In the genomic region with DNA sequence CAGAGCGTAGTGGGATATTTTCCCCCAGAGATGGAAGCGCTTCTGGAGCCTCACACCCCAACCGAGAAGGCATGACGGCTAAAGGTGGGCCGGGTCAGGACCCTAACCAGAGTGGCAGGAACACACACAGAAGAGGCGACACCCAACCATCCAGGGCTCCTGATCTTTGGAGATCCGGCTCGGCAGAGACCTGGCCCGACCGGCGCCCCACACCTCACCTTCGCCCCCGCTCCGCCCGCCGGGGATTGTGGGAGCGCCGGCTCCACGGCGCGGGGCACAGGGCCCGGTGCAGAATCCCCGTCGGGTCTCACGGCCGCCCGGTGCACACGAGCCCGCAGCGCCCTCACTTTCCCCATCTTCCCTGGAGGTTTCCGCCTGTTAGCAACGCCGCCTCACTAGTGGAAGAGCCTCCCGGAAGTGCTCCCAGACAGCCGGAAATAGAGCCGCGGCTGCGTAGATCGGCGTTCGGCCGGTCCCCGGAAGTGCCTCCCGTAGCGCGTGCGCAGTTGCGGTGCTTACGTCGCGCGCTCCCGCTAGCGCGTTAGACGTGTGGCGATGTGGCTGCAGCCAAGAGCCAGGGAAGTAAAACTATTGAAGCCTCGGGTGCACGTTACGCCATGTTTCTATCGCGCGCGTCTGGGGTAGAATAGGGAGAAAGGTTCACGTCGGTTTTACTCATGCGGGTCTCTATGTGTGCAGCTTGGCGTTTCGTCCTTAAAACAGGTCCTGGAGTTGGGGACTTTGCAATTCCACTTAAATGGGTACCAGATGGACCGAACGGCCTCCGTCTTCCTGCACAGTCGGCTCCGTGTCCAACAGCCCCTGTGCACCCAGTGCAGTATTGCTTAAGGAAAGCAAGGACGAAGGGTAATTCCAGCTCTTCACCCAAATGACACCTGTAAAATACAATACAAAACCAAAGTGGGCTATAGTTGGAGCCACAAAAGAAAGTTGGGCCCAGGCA, we compare ENCODE assay signal across 7 mouse cellular contexts. TPM values are rescaled to one million over a fixed set of nuclear protein-coding genes. Genes with fewer than 3 reads are reported as not detected.
DNase-seq lines count a peak whose midpoint lies in the region; ATAC-seq lines count a peak whose summit lies in the region.

A gene (minus strand): TSS at position 401 of the 964 bp plus-strand sequence.

- H3K36me3 ChIP-seq in intestine, embryonic 16.5 days (ENCODE audit: control insufficient read depth, insufficient read depth, low read length): peaks cover 3% of the 10 kb centered on the region
- H3K36me3 ChIP-seq in midbrain, embryonic 11.5 days (ENCODE audit: control insufficient read depth, insufficient read depth, low read length): peaks cover 4% of the 10 kb centered on the region; the same call in 1 of the 2 replicates

- peak within 1 kb of the TSS; percentile 81 for H3K27ac ChIP-seq in intestine, embryonic 16.5 days (ENCODE audit: low read length)
- H3K27ac ChIP-seq in midbrain, embryonic 11.5 days (ENCODE audit: low read depth, low read length): peak within 1 kb of the TSS; percentile 42

- peak within 1 kb of the TSS; percentile 81 for H3K4me3 ChIP-seq in intestine, embryonic 16.5 days (ENCODE audit: low read length)
- peak within 1 kb of the TSS; percentile 91 for H3K4me3 ChIP-seq in midbrain, embryonic 11.5 days (ENCODE audit: low read depth, low read length)

- intact Hi-C loops in left cerebral cortex, postnatal 36 days (cut with DNase I): loop anchor here (2.0 to 5.0 kb wide), 3 partner anchors 51 to 361 kb away; a partner anchor contains a TSS

- ATAC-seq in intestine, embryonic 16.5 days: peak; percentile 92
- ATAC-seq in midbrain, embryonic 11.5 days (ENCODE audit: low FRiP score): peak; percentile 89

- under 1% methylated on average over 75 of the region's 75 CpGs for WGBS in intestine, embryonic 16.5 days
- 1% methylated on average over 75 of the region's 75 CpGs for WGBS in midbrain, embryonic 11.5 days

- H3K9me3 ChIP-seq in intestine, embryonic 16.5 days (ENCODE audit: control insufficient read depth, low read length): no peaks in the 10 kb centered on the region
- no peaks in the 10 kb centered on the region for H3K9me3 ChIP-seq in midbrain, embryonic 11.5 days (ENCODE audit: control insufficient read depth, low read length)

- peaks cover 22% of the 10 kb centered on the region for H3K4me1 ChIP-seq in intestine, embryonic 16.5 days (ENCODE audit: control insufficient read depth, insufficient read depth, low read length)
- peaks cover 14% of the 10 kb centered on the region for H3K4me1 ChIP-seq in midbrain, embryonic 11.5 days (ENCODE audit: control insufficient read depth, insufficient read depth, low read length)

- H3K9ac ChIP-seq in intestine, embryonic 16.5 days (ENCODE audit: low read depth, low read length): peak within 1 kb of the TSS; percentile 93
- peak within 1 kb of the TSS; percentile 90 for H3K9ac ChIP-seq in midbrain, embryonic 11.5 days (ENCODE audit: low read length)

- peak within 1 kb of the TSS; percentile 79 for H3K4me2 ChIP-seq in intestine, embryonic 16.5 days (ENCODE audit: low read depth, low read length)
- H3K4me2 ChIP-seq in midbrain, embryonic 11.5 days: peak within 1 kb of the TSS; percentile 88

- H3K27me3 ChIP-seq in intestine, embryonic 16.5 days (replicated peaks; ENCODE audit: control insufficient read depth, insufficient read depth, low read length): no peaks in the 10 kb centered on the region
- H3K27me3 ChIP-seq in midbrain, embryonic 11.5 days (ENCODE audit: control insufficient read depth, insufficient read depth, low read length): no peaks in the 10 kb centered on the region

- DNase-seq in adrenal gland, adult 2 months: peak; percentile 95
- DNase-seq in embryo, embryonic 11.5 days (ENCODE audit: low read depth, low spot score): peak; percentile 91
- peak; percentile 92 to 95 for DNase-seq in gastrocnemius, postnatal 4 days (ENCODE audit: low spot score in 2 of 2)
- peak; percentile 94 to 96 for DNase-seq in left cerebral cortex, postnatal 36 days (ENCODE audit: low spot score in 2 of 2)
- peak; percentile 99 for DNase-seq in midbrain, embryonic 11.5 days (ENCODE audit: low spot score, missing footprints)
- DNase-seq in skeletal muscle tissue, adult 2 months (ENCODE audit: low read depth, low spot score): peak; percentile 95

RNA-seq across cellular contexts. Expression of the gene that starts here (rescaled TPM):
- 10 to 100 TPM; 17.9 to 21.0 TPM for total RNA-seq in adrenal gland, adult 2 months (2021)
- 26.4 and 30.5 TPM in 2 replicates for polyA plus RNA-seq in adrenal gland, adult 2 months (2012; rRNA removed)
- 10 to 100 TPM; 14.4 to 14.7 TPM for total RNA-seq in gastrocnemius, postnatal 4 days (2021)
- 39.0 and 43.8 TPM in 2 replicates for polyA plus RNA-seq in intestine, embryonic 16.5 days (2015; fragmentation: Nextera tagmentation; extraction: Ambion mirVana)
- total RNA-seq in left cerebral cortex, postnatal 36 days (2021): 10 to 100 TPM; 33.7 to 33.8 TPM
- polyA plus RNA-seq in midbrain, embryonic 11.5 days (2014; fragmentation: Nextera tagmentation; extraction: Ambion mirVana): 38.7 and 42.2 TPM in 2 replicates

Comparison
In these comparisons a context has a peak if more than half of its experiments do, and no peak if none do; other contexts are left out.
1. Peak in every context shown above with its lines: DNase-seq, ATAC-seq, H3K4me3 ChIP-seq and H3K27ac ChIP-seq.